Mouse (Mus musculus): ENCODE measurements at regions not wholly inside any gene's neighbourhood (a gene's known extent, or its start where the extent isn't known, plus 50 kb on each side); places are given as distances from the start of the nearest gene placed in this dataset.

GRCm38 (mm10) chr16:93458011-93458585 is 145.8 kb downstream of the Setd4 start:
- no peak for DNase-seq (ENCODE audit: low spot score)

- no peak for DNase-seq (ENCODE audit: low spot score)
Measured at GRCm38 (mm10) chr16:93456706-93457425, 147.0 kb downstream of the Setd4 start.

DNA sequence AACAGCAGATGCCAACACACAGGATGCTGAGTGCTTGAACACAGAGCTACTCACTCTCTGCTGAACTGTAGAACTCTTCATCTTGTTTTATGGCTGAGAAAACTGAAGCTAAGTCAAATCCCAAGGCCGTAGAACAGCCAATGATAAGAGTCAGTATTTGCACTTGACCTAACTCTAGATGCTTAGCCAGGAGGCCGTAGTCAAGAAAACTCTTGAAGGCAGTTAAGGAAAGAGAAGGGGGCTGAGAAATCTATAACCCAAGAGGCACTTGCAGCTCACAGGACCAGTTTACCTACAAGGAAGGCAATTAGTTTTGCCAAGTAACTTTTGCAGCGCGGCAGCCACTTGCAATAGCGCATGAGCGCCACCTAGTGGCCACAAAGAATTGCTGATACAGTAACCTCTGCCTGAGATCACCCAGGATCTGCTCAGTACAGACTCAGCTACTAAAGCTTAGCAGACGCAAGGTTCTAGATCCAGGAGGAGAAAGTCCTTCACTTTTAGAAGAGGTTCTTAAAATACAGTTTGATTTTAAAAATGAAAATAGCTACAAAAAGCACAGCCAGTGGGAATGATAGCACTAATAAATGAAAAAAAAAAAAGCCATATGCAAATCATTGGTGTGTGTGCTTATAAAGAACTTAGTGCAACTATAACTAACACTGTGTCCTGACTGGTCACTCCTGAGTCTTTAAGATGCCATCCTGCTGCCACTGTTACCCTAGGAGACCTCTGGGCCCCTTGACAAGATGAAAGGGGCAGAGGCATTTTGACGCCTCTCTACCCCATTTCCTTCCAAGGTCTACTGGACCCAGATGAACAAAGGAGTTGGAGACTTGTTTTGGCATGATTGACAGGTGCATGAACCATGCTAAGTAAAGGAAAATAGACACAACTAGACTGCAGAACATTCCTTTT is 149.5 kb downstream of the Setd4 start:
- DNase-seq (ENCODE audit: low spot score), result peak; percentile 80

- DNase-seq (ENCODE audit: low spot score), result no peak
Measured at GRCm38 (mm10) chr16:93453056-93453455, 150.8 kb downstream of the Setd4 start.

- no peak for DNase-seq (ENCODE audit: low spot score)
Measured at GRCm38 (mm10) chr16:93450896-93451295, 153.0 kb downstream of the Setd4 start.

DNA sequence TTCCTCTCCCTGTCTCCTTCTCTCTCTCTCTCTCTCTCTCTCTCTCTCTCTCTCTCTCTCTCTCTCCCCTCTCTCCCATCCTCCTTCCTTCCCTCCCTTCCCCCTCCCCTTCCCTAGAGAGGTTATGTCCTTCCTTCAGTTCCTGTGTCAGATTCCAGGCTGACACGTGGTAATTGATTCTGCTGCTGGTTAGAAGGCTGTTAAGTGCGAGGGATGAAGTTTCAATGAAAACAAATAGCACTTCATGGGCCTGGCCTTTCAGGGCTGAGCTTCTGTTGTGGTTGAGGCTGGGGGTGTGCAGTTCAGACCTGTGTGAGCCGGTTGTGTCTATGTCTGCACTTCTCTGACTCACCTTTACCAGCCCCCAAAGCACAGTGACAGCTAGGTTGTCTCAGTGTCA is 153.9 kb downstream of the Setd4 start:
- DNase-seq (ENCODE audit: low spot score), result no peak

GRCm38 (mm10) chr16:93448124-93448523 is 155.7 kb downstream of the Setd4 start:
- no peak for DNase-seq (ENCODE audit: low spot score)

DNA sequence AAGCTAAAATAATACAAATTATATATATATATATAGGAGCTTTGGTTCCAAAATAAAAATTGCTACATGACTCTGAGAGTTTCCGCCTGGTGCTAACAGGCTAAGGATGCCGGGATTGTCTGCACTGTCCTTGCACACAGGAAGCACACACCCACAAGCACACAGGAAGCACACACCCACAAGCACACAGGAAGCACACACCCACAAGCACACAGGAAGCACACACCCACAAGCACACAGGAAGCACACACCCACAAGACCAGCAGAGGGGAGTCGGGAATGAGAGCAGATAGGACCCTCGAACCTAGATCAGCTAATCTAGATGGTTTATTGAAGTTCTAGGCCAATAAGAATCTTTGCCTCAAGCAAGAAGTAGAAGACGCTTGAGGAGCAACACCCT is 156.9 kb downstream of the Setd4 start:
- DNase-seq (ENCODE audit: low spot score), result no peak

- no peak for DNase-seq (ENCODE audit: low spot score)
Measured at GRCm38 (mm10) chr16:93446206-93446605, 157.7 kb downstream of the Setd4 start.

DNA sequence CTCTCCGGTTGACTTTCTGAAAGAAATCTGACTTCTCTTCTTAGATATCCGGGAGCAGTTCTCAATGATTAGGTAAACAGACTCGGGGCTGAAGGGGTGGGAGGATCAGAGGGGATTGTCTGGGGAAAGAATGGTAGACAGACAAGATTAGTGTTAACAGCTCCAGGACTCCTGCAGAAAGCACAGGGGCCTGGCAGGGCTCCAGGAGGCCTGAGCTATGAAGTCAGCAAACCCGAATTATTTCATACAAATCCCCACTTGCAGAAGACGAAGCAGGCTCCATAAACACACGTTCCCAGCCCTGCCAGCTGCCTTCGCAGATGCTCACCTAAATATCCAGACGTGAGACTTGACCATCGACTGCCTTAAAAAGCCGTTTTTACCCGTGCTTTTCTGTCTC is 161.0 kb downstream of the Setd4 start:
- no peak for DNase-seq (ENCODE audit: low spot score)

DNA sequence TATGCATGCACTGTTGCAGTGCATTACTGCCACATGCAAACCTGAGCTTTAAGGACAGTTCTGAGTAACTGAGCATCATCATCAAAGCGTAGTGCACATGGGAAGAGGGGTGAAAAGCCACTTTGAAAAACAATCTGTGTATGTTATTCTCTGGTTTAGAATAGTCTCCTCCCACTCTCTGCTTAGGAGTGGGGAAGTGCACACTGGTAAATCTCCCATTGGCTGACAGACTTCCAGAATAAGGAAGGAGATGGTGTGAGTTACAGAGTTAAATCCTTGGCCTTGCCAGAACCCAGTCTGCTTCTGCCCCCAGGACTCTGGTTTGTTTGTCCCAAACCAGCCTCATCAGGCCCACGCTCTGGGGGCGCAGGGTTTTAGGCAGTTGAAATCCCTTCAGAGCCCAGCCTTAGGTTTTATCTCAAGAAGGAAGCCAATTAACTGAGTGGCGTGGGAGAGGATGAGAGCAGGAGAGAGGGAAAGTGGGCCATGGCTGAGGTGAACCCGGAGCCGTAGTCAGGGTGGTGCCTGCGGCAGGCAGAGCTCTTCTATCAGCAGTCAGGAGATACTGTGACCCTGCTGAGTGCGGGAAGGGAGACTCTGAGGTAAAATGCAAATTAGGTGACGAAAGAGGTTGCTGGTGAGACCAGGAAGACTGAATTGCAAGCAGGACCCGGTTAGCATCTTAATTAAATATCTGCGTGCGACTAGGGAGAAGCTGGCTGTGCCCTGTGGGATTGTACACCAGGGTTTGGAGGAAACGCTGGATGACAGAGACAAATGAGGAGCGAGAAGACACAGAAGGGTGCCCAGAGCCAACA is 166.0 kb downstream of the Setd4 start:
- DNase-seq (ENCODE audit: low spot score), result no peak

DNA sequence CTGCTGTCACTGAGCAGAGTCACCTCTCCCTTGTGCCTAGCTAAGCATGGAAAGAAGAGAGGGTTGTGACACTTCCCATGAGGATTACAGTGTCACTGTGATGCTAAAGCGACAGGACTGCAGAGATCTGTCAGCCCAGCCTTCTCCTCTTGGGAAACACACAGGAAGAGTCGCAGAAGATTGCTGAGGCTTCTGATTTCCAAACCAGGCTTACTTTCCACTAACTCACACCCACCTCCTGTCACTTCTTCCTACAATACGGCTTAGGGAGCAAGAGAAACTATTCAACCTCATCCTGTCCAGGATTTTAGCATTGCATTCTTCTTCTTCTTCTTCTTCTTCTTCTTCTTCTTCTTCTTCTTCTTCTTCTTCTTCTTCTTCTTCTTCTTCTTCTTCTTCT is 167.1 kb downstream of the Setd4 start:
- DNase-seq (ENCODE audit: low spot score), result no peak

- DNase-seq (ENCODE audit: low spot score), result no peak
Measured at GRCm38 (mm10) chr16:93431316-93431715, 172.5 kb downstream of the Setd4 start.

DNA sequence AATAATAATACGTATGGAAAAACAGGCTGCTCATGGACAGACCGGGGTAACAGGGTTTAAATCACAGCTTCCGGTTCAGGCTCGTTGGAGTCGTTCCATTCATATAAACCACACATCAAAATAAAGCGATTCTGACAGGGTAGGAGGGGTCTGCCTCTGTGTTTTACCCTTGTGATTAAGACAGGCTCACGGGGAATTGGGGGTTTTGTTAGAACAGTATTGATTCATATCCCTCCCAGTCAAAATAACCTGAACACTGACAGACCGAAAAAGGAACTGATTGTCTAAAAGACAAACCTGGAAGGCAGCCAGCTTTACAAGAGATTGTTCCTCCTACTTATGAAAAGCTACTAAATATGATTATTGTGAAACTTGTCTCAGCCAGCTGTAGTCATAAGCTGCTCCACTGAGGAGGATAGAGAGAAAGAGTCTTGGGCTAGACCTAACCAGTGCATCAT is 174.5 kb downstream of the Setd4 start:
- DNase-seq (ENCODE audit: low spot score), result peak; percentile 12

GRCm38 (mm10) chr16:93427264-93427663 is 176.6 kb downstream of the Setd4 start:
- no peak for DNase-seq (ENCODE audit: low spot score)

GRCm38 (mm10) chr16:93425731-93426130 is 178.1 kb downstream of the Setd4 start:
- DNase-seq (ENCODE audit: low spot score), result no peak

DNA sequence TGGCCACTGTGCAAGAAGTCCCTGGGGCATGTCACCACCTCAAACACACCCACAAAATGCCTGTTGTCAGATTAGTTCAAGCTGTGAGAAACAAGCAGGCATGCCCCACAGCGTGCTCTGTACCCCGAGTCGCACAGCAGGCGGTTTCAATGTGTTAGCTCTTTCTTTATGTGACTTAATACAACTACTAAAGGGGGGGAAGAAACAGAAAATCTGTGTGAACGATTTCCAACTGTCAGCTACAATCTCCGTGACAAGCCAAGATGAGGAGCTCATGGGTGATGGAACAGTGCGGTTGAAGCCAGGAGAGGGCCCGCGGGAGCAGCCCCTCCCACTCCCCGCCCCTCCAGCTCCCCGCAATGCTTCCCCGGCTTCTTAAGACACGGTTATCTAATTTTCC is 180.7 kb downstream of the Setd4 start:
- no peak for DNase-seq (ENCODE audit: low spot score)

- no peak for DNase-seq (ENCODE audit: low spot score)
Measured at GRCm38 (mm10) chr16:93422221-93422620, 181.6 kb downstream of the Setd4 start.

DNA sequence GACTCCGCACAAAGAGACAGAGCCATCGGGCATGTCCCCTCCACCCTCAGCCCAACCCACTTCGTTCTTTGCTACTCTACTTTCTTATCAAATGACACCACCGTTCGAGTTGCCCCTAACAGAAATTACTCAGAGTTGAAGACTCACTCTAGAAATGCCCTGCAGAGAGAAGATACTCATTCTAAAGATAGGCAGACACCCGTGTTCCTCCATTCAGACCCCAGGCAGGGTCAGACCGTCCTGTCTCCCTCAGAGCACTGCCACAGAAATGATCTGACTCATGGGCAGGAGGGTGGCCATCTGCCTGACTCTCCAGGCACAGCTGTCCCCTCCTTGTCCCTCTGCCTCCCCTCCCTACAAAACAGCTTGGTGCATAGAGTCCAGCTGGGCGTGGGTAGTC is 185.6 kb downstream of the Setd4 start:
- DNase-seq (ENCODE audit: low spot score), result no peak

DNA sequence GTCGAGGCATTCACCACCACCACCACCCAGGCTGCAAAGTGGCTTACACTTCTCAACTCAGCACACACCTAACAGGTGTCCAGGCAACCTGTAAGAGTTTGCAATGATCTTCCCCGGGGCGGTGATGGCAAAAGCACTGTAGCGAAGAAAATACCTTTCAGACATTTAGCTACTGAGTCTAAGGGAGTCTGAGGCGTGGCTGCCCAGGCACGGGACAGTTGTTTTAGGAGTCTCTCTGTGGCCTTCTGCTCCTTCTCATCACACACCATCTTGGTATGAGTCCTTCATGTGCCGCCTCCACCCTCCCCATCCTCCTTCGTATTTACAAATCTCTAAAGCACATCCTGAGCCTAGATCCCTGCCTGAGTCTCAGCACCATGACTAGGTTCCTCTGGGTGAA is 186.0 kb downstream of the Setd4 start:
- no peak for DNase-seq (ENCODE audit: low spot score)

DNA sequence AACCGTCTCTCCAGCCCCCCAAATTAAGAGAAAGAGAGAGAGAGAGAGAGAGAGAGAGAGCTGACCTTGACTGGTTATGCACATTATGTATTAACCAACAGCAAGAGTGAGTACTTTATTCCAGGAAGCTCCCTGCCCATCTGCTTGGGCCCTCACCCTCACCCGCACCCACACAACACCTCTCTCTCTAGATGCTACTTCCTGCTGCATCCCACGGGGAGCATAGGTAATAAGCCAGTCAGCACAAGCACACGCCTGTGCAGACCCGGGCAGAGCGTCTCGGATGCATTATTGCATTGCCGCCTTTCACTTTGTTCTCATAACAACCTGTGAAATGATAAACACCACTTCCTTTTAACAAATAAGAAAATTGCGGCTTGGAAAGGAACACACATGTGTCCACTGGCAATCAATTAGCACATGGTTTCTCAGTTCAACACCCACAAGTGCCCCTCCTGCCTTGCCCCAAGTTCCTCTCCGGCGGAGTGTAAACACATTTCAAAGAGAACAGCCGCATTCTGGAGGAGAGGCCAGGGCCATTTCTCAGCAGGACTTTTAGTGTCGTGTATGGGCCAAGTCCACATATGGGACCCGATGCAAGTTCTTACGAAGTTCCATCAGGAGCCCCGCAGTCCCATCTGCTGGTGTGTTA is 211.7 kb downstream of the Setd4 start:
- DNase-seq (ENCODE audit: low spot score), result no peak

All from layer of hippocampus, adult 11-12 months (tissue).